Mouse (Mus musculus) adrenal gland, postnatal 14 days (tissue): ENCODE data around the gene Armc9. TPM values are rescaled to one million over a fixed set of nuclear protein-coding genes. Genes with fewer than 3 reads are reported as not detected.

ENCODE experiments used
- DNase-seq: peaks from one replicate; pipeline ENCODE4 v3.0.0; 2021; ENCODE audit warnings: mixed read lengths
- total RNA-seq: library from RNA; stranded (reverse); gene quantifications from 2 replicates; pipeline ENCODE4 v1.2.3, GENCODE M21; 2021

The Armc9 gene
- total RNA-seq, 1 experiment from 2014 or later: 10.6 TPM

- no peak for DNase-seq
Measured at GRCm38 (mm10) chr1:86174602-86175001, 20.0 kb downstream of the Armc9 start.

- no peak for DNase-seq
Measured at GRCm38 (mm10) chr1:86176066-86176465, 21.5 kb downstream of the Armc9 start.

- DNase-seq: peak; percentile 91
Measured at GRCm38 (mm10) chr1:86178462-86179253, 24.1 kb downstream of the Armc9 start.

- DNase-seq: no peak
Measured at GRCm38 (mm10) chr1:86182004-86182709, 27.6 kb downstream of the Armc9 start.

- no peak for DNase-seq
Measured at GRCm38 (mm10) chr1:86183577-86184263, 29.1 kb downstream of the Armc9 start.

- no peak for DNase-seq
Measured at GRCm38 (mm10) chr1:86186762-86187161, 32.2 kb downstream of the Armc9 start.

GRCm38 (mm10) chr1:86187856-86188255 lies 33.3 kb downstream of the Armc9 start:
- DNase-seq: no peak

GRCm38 (mm10) chr1:86188271-86188670 lies 33.7 kb downstream of the Armc9 start:
- DNase-seq: no peak

GRCm38 (mm10) chr1:86189034-86189702 lies 34.6 kb downstream of the Armc9 start:
- DNase-seq: no peak

GRCm38 (mm10) chr1:86190843-86191242 lies 36.3 kb downstream of the Armc9 start:
- DNase-seq: no peak

- DNase-seq: no peak
Measured at GRCm38 (mm10) chr1:86194044-86194443, 39.5 kb downstream of the Armc9 start.

GRCm38 (mm10) chr1:86198276-86198675 lies 43.7 kb downstream of the Armc9 start:
- no peak for DNase-seq

GRCm38 (mm10) chr1:86199026-86199425 lies 44.4 kb downstream of the Armc9 start:
- DNase-seq: no peak

- no peak for DNase-seq
Measured at GRCm38 (mm10) chr1:86201312-86201711, 46.7 kb downstream of the Armc9 start.

- no peak for DNase-seq
Measured at GRCm38 (mm10) chr1:86202617-86203219, 48.1 kb downstream of the Armc9 start.

GRCm38 (mm10) chr1:86210676-86211075 lies 56.1 kb downstream of the Armc9 start:
- no peak for DNase-seq

- DNase-seq: no peak
Measured at GRCm38 (mm10) chr1:86211498-86211897, 56.9 kb downstream of the Armc9 start.

- DNase-seq: no peak
Measured at GRCm38 (mm10) chr1:86212731-86213130, 58.2 kb downstream of the Armc9 start.

GRCm38 (mm10) chr1:86214158-86214557 lies 59.6 kb downstream of the Armc9 start:
- DNase-seq: peak; percentile 86

GRCm38 (mm10) chr1:86215297-86215696 lies 60.7 kb downstream of the Armc9 start:
- DNase-seq: no peak

- no peak for DNase-seq
Measured at GRCm38 (mm10) chr1:86216412-86216811, 61.8 kb downstream of the Armc9 start.

- DNase-seq: no peak
Measured at GRCm38 (mm10) chr1:86217976-86218375, 63.4 kb downstream of the Armc9 start.
